Mouse (Mus musculus): ENCODE data around the gene Syk. TPM values are rescaled to one million over a fixed set of nuclear protein-coding genes. Genes with fewer than 3 reads are reported as not detected.

The Syk gene
- polyA plus RNA-seq, 1 experiment from 2014 or later = 8.8 TPM

DNA sequence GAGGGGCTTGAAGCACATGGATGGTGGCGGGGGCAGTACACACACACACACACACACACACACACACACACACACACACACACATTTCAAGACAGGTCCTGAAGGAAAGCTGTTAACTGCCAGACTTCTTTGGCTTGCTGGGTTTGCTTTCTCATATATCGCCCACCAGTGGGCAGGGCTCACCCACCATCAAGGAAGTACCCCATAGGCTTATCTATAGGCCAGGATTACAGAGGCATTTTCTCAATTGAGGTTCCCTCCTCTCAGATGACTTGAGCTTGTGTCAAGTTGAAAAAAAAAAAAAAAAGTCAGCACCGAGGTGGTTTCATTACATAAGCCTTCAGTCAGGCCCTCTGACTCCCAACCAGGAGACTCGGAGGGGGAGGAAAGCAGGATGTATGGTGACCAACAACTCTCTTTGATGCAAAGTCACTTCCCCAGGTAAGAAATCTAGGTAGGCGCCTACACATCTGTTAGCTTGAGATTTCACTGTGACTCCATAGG lies 32.2 kb upstream of the Syk start:
- H3K36me3 ChIP-seq = no peaks in the 10 kb centered on the region

GRCm38 (mm10) chr13:52551275-52551674 lies 31.7 kb upstream of the Syk start:
- WGBS = 71% methylated on average over 9 of the region's 9 CpGs

More for the DNA sequence above, 32.2 kb upstream of the Syk start:
- Histone ChIP-seq H3K9me3 (replicated peaks) (no peaks in the 10 kb centered on the region), H3K9ac (no peak overlapping the region), H3K27me3 (replicated peaks) (no peaks in the 10 kb centered on the region), H3K4me3 (no peak overlapping the region), H3K4me2 (no peak overlapping the region), H3K4me1 (replicated peaks) (no peaks in the 10 kb centered on the region), H3K27ac (ENCODE audit: poor library complexity, severe bottlenecking) (no peak overlapping the region)
- no peak for ATAC-seq (ENCODE audit: insufficient number of reproducible peaks, low FRiP score)
- WGBS = 63% methylated on average over 5 of the region's 5 CpGs

DNA sequence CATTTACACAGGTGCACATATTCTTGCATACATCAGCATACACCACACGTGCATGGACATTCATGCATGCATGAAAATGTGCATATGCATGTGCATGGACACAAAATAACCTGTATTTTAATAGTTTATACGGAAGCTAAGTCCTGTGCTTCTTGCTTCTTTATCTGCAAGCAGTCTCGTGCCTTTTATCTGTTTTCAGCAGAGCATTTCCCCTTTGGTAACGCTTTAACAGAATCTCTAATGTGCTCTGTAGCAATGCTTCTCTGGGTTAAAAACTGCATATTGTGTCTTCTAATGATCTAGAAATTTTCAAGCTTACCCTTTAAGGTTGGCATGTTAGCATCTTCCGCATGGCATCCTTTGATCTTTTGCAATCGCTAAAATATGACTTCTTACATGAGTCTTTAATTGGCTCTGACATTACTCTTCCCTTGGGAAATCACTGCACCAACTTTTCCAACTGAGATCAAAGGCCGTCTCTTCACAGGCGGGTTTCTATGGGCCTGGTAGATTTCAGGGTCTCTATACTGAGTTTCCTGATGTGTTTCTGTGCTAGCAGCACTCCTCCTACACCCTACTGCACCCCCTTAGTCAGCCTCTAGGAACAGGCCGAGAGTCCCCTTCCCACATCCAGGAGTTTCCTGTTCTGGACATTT lies 30.0 kb upstream of the Syk start:
- H3K9ac ChIP-seq = no peak overlapping the region
- ATAC-seq (ENCODE audit: insufficient number of reproducible peaks, low FRiP score) = no peak
- no peaks in the 10 kb centered on the region for H3K4me1 ChIP-seq (replicated peaks)
- H3K36me3 ChIP-seq = no peaks in the 10 kb centered on the region
- no peaks in the 10 kb centered on the region for H3K9me3 ChIP-seq (replicated peaks)
- H3K27ac ChIP-seq (ENCODE audit: poor library complexity, severe bottlenecking) = no peak overlapping the region
- H3K4me3 ChIP-seq = no peak overlapping the region
- H3K4me2 ChIP-seq = no peak overlapping the region
- no peaks in the 10 kb centered on the region for H3K27me3 ChIP-seq (replicated peaks)
- 59% methylated on average over 9 of the region's 9 CpGs for WGBS

More at GRCm38 (mm10) chr13:52551275-52551674, 31.7 kb upstream of the Syk start:
- no peak for ATAC-seq (ENCODE audit: insufficient number of reproducible peaks, low FRiP score)
- Histone ChIP-seq H3K9me3 (replicated peaks) (no peaks in the 10 kb centered on the region), H3K27ac (ENCODE audit: poor library complexity, severe bottlenecking) (no peak overlapping the region), H3K4me2 (no peak overlapping the region), H3K27me3 (replicated peaks) (no peaks in the 10 kb centered on the region), H3K4me3 (no peak overlapping the region), H3K36me3 (no peaks in the 10 kb centered on the region), H3K4me1 (replicated peaks) (no peaks in the 10 kb centered on the region), H3K9ac (no peak overlapping the region)

GRCm38 (mm10) chr13:52554722-52555121 lies 28.3 kb upstream of the Syk start:
- Histone ChIP-seq H3K4me2 (no peak overlapping the region), H3K4me3 (no peak overlapping the region), H3K9ac (no peak overlapping the region), H3K4me1 (replicated peaks) (no peaks in the 10 kb centered on the region), H3K27ac (ENCODE audit: poor library complexity, severe bottlenecking) (no peak overlapping the region), H3K36me3 (no peaks in the 10 kb centered on the region), H3K9me3 (replicated peaks) (no peaks in the 10 kb centered on the region), H3K27me3 (replicated peaks) (no peaks in the 10 kb centered on the region)
- 83% methylated on average over 9 of the region's 9 CpGs for WGBS
- ATAC-seq (ENCODE audit: insufficient number of reproducible peaks, low FRiP score) = no peak

- WGBS = 61% methylated on average over 7 of the region's 7 CpGs
- H3K9me3 ChIP-seq (replicated peaks) = no peaks in the 10 kb centered on the region
- no peak overlapping the region for H3K4me2 ChIP-seq
- H3K27me3 ChIP-seq (replicated peaks) = no peaks in the 10 kb centered on the region
- H3K27ac ChIP-seq (ENCODE audit: poor library complexity, severe bottlenecking) = no peak overlapping the region
- H3K4me3 ChIP-seq = no peak overlapping the region
- no peaks in the 10 kb centered on the region for H3K4me1 ChIP-seq (replicated peaks)
- H3K9ac ChIP-seq = no peak overlapping the region
- no peaks in the 10 kb centered on the region for H3K36me3 ChIP-seq
- no peak for ATAC-seq (ENCODE audit: insufficient number of reproducible peaks, low FRiP score)
Measured at GRCm38 (mm10) chr13:52557421-52557820, 25.6 kb upstream of the Syk start.

- H3K27ac ChIP-seq (ENCODE audit: poor library complexity, severe bottlenecking) = no peak overlapping the region
- H3K9ac ChIP-seq = no peak overlapping the region
- no peaks in the 10 kb centered on the region for H3K9me3 ChIP-seq (replicated peaks)
- H3K4me3 ChIP-seq = no peak overlapping the region
- 90% methylated on average over 8 of the region's 8 CpGs for WGBS
- no peaks in the 10 kb centered on the region for H3K36me3 ChIP-seq
- ATAC-seq (ENCODE audit: insufficient number of reproducible peaks, low FRiP score) = no peak
- no peak overlapping the region for H3K4me2 ChIP-seq
- H3K4me1 ChIP-seq (replicated peaks) = no peaks in the 10 kb centered on the region
- H3K27me3 ChIP-seq (replicated peaks) = no peaks in the 10 kb centered on the region
Measured at GRCm38 (mm10) chr13:52561367-52562165, 21.4 kb upstream of the Syk start.

GRCm38 (mm10) chr13:52562166-52562571 lies 20.8 kb upstream of the Syk start:
- Histone ChIP-seq H3K4me2 (no peak overlapping the region), H3K4me1 (replicated peaks) (no peaks in the 10 kb centered on the region), H3K9ac (no peak overlapping the region), H3K4me3 (no peak overlapping the region), H3K36me3 (no peaks in the 10 kb centered on the region), H3K9me3 (replicated peaks) (no peaks in the 10 kb centered on the region), H3K27ac (ENCODE audit: poor library complexity, severe bottlenecking) (no peak overlapping the region), H3K27me3 (replicated peaks) (no peaks in the 10 kb centered on the region)
- 56% methylated on average over 4 of the region's 4 CpGs for WGBS
- no peak for ATAC-seq (ENCODE audit: insufficient number of reproducible peaks, low FRiP score)

DNA sequence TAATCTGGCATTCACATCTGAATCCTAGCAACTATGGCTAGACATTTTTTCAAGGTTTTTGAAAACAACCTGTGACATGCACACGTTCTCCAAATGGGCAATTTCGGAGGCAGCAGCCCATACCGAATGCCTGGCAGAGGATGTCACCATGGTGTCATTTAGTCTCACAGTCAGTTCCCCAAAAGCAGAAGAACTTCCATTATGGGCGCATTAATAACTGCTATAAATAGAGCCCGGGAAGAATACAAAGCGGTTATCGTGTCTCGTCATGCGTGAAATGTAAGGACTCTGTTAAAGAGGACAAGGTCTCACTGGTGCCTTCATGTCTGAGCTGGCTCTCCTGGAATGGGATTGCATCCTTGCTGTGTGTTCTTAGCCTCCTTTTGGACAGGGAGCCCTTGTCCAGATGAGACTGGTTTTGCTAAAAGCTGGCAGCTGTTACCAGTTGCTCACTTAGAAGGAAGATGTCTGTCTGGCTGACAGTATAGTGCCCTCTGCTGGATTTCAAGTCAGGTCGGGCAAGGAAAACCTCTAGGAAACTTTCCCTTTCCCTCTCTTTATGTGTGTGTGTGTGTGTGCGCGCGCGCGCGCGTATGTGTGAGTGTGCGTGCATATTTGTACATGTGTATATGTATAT lies 17.8 kb upstream of the Syk start:
- H3K4me1 ChIP-seq (replicated peaks) = no peaks in the 10 kb centered on the region
- 89% methylated on average over 18 of the region's 18 CpGs for WGBS
- H3K27me3 ChIP-seq (replicated peaks) = no peaks in the 10 kb centered on the region
- no peaks in the 10 kb centered on the region for H3K36me3 ChIP-seq
- ATAC-seq (ENCODE audit: insufficient number of reproducible peaks, low FRiP score) = no peak
- H3K4me2 ChIP-seq = no peak overlapping the region
- no peak overlapping the region for H3K9ac ChIP-seq
- no peak overlapping the region for H3K27ac ChIP-seq (ENCODE audit: poor library complexity, severe bottlenecking)
- no peaks in the 10 kb centered on the region for H3K9me3 ChIP-seq (replicated peaks)
- no peak overlapping the region for H3K4me3 ChIP-seq

- Histone ChIP-seq H3K27me3 (replicated peaks) (no peaks in the 10 kb centered on the region), H3K4me2 (no peak overlapping the region), H3K9me3 (replicated peaks) (no peaks in the 10 kb centered on the region), H3K36me3 (no peaks in the 10 kb centered on the region), H3K9ac (no peak overlapping the region), H3K4me3 (no peak overlapping the region), H3K4me1 (replicated peaks) (no peaks in the 10 kb centered on the region), H3K27ac (ENCODE audit: poor library complexity, severe bottlenecking) (no peak overlapping the region)
- no peak for ATAC-seq (ENCODE audit: insufficient number of reproducible peaks, low FRiP score)
- 80% methylated on average over 9 of the region's 9 CpGs for WGBS
Measured at GRCm38 (mm10) chr13:52566188-52566760, 16.7 kb upstream of the Syk start.

DNA sequence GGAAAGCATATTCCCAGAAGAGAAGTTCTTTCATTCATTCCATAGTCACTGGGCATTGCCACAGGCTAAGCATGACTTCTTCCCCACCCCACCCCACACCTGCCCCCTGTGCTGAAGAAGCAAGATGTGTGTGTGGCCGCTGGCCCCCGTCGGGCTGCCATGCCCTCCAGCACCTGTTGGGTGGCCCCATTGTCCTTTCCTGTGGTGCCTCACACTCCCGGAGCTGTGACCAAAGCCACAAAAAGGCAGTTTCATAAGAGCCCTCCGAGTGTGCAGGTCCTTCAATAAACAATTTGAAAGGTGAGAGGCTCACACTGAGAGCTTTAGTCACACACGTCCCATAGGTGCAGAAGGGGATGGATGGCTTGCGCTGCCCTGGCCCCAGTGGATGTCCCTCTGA lies 16.2 kb upstream of the Syk start:
- Histone ChIP-seq H3K4me2 (no peak overlapping the region), H3K4me3 (no peak overlapping the region), H3K27ac (ENCODE audit: poor library complexity, severe bottlenecking) (no peak overlapping the region), H3K9me3 (replicated peaks) (no peaks in the 10 kb centered on the region), H3K36me3 (no peaks in the 10 kb centered on the region), H3K9ac (no peak overlapping the region), H3K27me3 (replicated peaks) (no peaks in the 10 kb centered on the region), H3K4me1 (replicated peaks) (no peaks in the 10 kb centered on the region)
- 73% methylated on average over 7 of the region's 7 CpGs for WGBS
- ATAC-seq (ENCODE audit: insufficient number of reproducible peaks, low FRiP score) = no peak

DNA sequence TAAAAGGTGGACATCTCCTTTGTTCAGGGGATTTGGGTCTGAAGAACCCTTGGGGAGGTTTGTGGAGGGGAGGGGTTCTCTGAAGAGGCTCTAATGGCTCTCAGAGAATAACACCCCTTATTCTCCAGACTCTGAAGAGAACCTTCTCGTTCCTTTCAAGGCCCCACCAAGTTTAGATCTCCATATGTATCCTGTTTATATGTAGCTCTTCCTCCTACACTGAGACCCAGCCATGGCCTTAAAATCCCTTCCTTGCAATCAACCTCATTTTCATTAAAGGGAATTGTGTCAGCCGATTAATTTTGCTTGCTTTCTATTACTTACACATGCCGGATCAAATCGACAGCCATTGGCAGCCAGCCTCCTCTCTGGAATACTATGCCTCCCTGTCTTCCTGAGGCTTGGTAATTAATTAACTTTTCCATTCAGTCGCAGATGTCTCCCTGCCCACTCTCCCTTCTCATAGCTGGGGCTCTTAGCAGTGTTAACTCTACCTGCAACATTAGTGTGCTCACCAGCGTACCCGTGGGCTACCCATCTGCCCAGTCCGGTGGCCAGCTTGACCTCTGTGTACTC lies 13.7 kb upstream of the Syk start:
- ATAC-seq (ENCODE audit: insufficient number of reproducible peaks, low FRiP score) = no peak
- H3K4me3 ChIP-seq = no peak overlapping the region
- no peak overlapping the region for H3K4me2 ChIP-seq
- no peak overlapping the region for H3K9ac ChIP-seq
- H3K36me3 ChIP-seq = no peaks in the 10 kb centered on the region
- no peak overlapping the region for H3K27ac ChIP-seq (ENCODE audit: poor library complexity, severe bottlenecking)
- no peaks in the 10 kb centered on the region for H3K27me3 ChIP-seq (replicated peaks)
- 0 out of 2 replicates have a peak, but pooled peaks cover 4% of the 10 kb centered on the region for H3K4me1 ChIP-seq (replicated peaks)
- H3K9me3 ChIP-seq (replicated peaks) = no peaks in the 10 kb centered on the region
- WGBS = 79% methylated on average over 8 of the region's 8 CpGs

Data from heart, embryonic 12.5 days (tissue).